Mouse (Mus musculus) heart, adult 2 months (tissue): Measurements from ENCODE around the gene Gm42417.

ENCODE experiments used
- CTCF ChIP-seq: fragments of 200-600 bp; IDR thresholded peaks from 2 replicates; pipeline ENCODE4 v1.8.1; 2022; ENCODE audit warnings: antibody characterized with exemption, mild to moderate bottlenecking, moderate library complexity
- EP300 ChIP-seq: fragments of 200-500 bp; IDR thresholded peaks from 2 replicates; pipeline ENCODE4 v1.6.1; 2011; ENCODE audit warnings: low read depth, low read length, control low read depth; ENCODE audit not compliant: insufficient read depth
- POLR2A ChIP-seq: fragments of 200-500 bp; IDR thresholded peaks from 2 replicates; pipeline ENCODE4 v1.6.1; 2011; ENCODE audit warnings: mild to moderate bottlenecking, low read depth, low read length, control low read depth; ENCODE audit not compliant: insufficient read depth

DNA sequence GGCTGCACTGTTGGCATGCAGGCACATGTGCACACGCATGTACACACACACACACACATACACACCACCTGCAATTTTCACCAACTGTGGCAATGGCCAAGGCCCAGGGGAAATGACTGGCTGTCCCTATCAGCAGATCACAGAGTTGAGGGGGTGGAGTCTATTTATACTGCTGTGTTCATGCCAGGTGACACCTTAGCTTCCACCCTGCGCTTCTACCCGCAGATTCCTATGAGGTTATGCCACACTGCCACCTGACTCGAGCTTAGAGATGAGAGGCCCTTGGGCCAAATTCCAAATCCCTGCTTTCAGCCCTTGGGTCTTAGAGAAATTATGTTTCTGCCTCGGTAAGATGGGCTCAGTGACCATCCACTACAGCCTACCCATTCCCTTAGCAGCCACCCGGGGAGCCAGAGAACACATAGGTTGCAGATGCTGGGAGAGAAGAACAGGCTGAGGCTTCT is 4.6 kb downstream of the Gm42417 start:
- no peak for TF ChIP-seq POLR2A
- TF ChIP-seq CTCF: peak; percentile 54
- peak; percentile 5; the same call in 1 of the 2 replicates for TF ChIP-seq EP300
